Mouse (Mus musculus): ENCODE measurements at regions not wholly inside any gene's neighbourhood (a gene's known extent, or its start where the extent isn't known, plus 50 kb on each side); places are given as distances from the start of the nearest gene placed in this dataset.
A peak's percentile ranks its signal among the peaks of the same experiment; 100 is the strongest.

GRCm38 (mm10) chr5:64605991-64606390 lies 197.2 kb upstream of the Klf3 start:
- no peak for DNase-seq (ENCODE audit: low spot score in 2 of 2)

GRCm38 (mm10) chr5:64609378-64610087 lies 193.7 kb upstream of the Klf3 start:
- no peak for DNase-seq (ENCODE audit: low spot score in 2 of 2)

- DNase-seq (ENCODE audit: low spot score in 2 of 2) = no peak
Measured at GRCm38 (mm10) chr5:64610146-64610545, 193.0 kb upstream of the Klf3 start.

- no peak for DNase-seq (ENCODE audit: low spot score in 2 of 2)
Measured at GRCm38 (mm10) chr5:64610562-64611405, 192.4 kb upstream of the Klf3 start.

GRCm38 (mm10) chr5:64612017-64612416 lies 191.2 kb upstream of the Klf3 start:
- no peak for DNase-seq (ENCODE audit: low spot score in 2 of 2)

GRCm38 (mm10) chr5:64613696-64614095 lies 189.5 kb upstream of the Klf3 start:
- DNase-seq (ENCODE audit: low spot score in 2 of 2) = no peak

- DNase-seq (ENCODE audit: low spot score in 2 of 2) = no peak
Measured at GRCm38 (mm10) chr5:64618126-64618525, 185.1 kb upstream of the Klf3 start.

GRCm38 (mm10) chr5:64619752-64620151 lies 183.4 kb upstream of the Klf3 start:
- no peak for DNase-seq (ENCODE audit: low spot score in 2 of 2)

- DNase-seq (ENCODE audit: low spot score in 2 of 2) = no peak
Measured at GRCm38 (mm10) chr5:64620726-64621125, 182.5 kb upstream of the Klf3 start.

- DNase-seq (ENCODE audit: low spot score in 2 of 2) = no peak
Measured at GRCm38 (mm10) chr5:64621386-64621785, 181.8 kb upstream of the Klf3 start.

- DNase-seq (ENCODE audit: low spot score in 2 of 2) = no peak
Measured at GRCm38 (mm10) chr5:64623653-64624052, 179.5 kb upstream of the Klf3 start.

GRCm38 (mm10) chr5:64624205-64624604 lies 179.0 kb upstream of the Klf3 start:
- no peak for DNase-seq (ENCODE audit: low spot score in 2 of 2)

- DNase-seq (ENCODE audit: low spot score in 2 of 2) = no peak
Measured at GRCm38 (mm10) chr5:64625421-64625820, 177.8 kb upstream of the Klf3 start.

- DNase-seq (ENCODE audit: low spot score in 2 of 2) = no peak
Measured at GRCm38 (mm10) chr5:64625841-64626298, 177.3 kb upstream of the Klf3 start.

GRCm38 (mm10) chr5:64626351-64626750 lies 176.8 kb upstream of the Klf3 start:
- no peak for DNase-seq (ENCODE audit: low spot score in 2 of 2)

- no peak for DNase-seq (ENCODE audit: low spot score in 2 of 2)
Measured at GRCm38 (mm10) chr5:64630582-64630981, 172.6 kb upstream of the Klf3 start.

GRCm38 (mm10) chr5:64632171-64632570 lies 171.0 kb upstream of the Klf3 start:
- DNase-seq (ENCODE audit: low spot score in 2 of 2) = no peak

- DNase-seq (ENCODE audit: low spot score in 2 of 2) = no peak
Measured at GRCm38 (mm10) chr5:64634008-64634407, 169.2 kb upstream of the Klf3 start.

- DNase-seq (ENCODE audit: low spot score in 2 of 2) = no peak
Measured at GRCm38 (mm10) chr5:64634721-64635120, 168.5 kb upstream of the Klf3 start.

GRCm38 (mm10) chr5:64636301-64636700 lies 166.9 kb upstream of the Klf3 start:
- DNase-seq (ENCODE audit: low spot score in 2 of 2) = no peak

GRCm38 (mm10) chr5:64643584-64643983 lies 159.6 kb upstream of the Klf3 start:
- DNase-seq (ENCODE audit: low spot score in 2 of 2) = no peak

- peak in 1 of 2 experiments; percentile 7 for DNase-seq (ENCODE audit: low spot score in 2 of 2)
Measured at GRCm38 (mm10) chr5:64647417-64648125, 155.6 kb upstream of the Klf3 start.
